Mouse (Mus musculus) C2C12 (cell line): ENCODE data around the gene Gm37240. TPM values are rescaled to one million over a fixed set of nuclear protein-coding genes. Genes with fewer than 3 reads are reported as not detected.

Experiments
- H3K27me3 ChIP-seq: one replicate; pipeline ENCODE4 v1.6.1; 2011; ENCODE audit not compliant: control insufficient read depth, insufficient read depth, insufficient read length
- H3K36me3 ChIP-seq: one replicate; pipeline ENCODE4 v1.6.1; 2011; ENCODE audit not compliant: control insufficient read depth, insufficient read depth
- H3K4me3 ChIP-seq: one replicate; pipeline ENCODE4 v1.5.1; 2011; ENCODE audit warnings: mild to moderate bottlenecking, control low read depth; ENCODE audit not compliant: poor library complexity, insufficient read depth, severe bottlenecking
- H3K79me2 ChIP-seq: one replicate; pipeline ENCODE4 v1.6.1; 2011; ENCODE audit not compliant: control insufficient read depth, insufficient read depth
- H3K79me3 ChIP-seq: one replicate; pipeline ENCODE4 v1.6.1; 2011; ENCODE audit warnings: low read depth, control low read depth
- H3ac ChIP-seq: one replicate; pipeline ENCODE3; 2011; ENCODE audit warnings: low read depth; ENCODE audit not compliant: control insufficient read depth, insufficient read length
- CEBPB ChIP-seq: IDR thresholded peaks from one replicate; pipeline ENCODE4 v1.6.1; 2011; ENCODE audit warnings: low read depth, mild to moderate bottlenecking, control low read depth, moderate library complexity
- CTCF ChIP-seq: IDR thresholded peaks from one replicate; pipeline ENCODE4 v1.5.1; 2011; ENCODE audit not compliant: control insufficient read depth, insufficient read depth, insufficient read length
- FOSL1 ChIP-seq: IDR thresholded peaks from one replicate; pipeline ENCODE4 v1.8.0; 2011; ENCODE audit warnings: mild to moderate bottlenecking, low read length; ENCODE audit not compliant: poor library complexity, insufficient read depth, severe bottlenecking
- MAX ChIP-seq: IDR thresholded peaks from one replicate; pipeline ENCODE4 v1.6.1; 2011; ENCODE audit warnings: mild to moderate bottlenecking, control low read depth
- MYOD1 ChIP-seq: IDR thresholded peaks from one replicate; pipeline ENCODE4 v1.6.1; 2011; ENCODE audit warnings: low read depth; ENCODE audit not compliant: control insufficient read depth, insufficient read length
- MYOG ChIP-seq: IDR thresholded peaks from one replicate; pipeline ENCODE4 v1.6.1; 2011; ENCODE audit not compliant: control insufficient read depth, insufficient read length; ENCODE audit errors: extremely low read depth
- USF1 ChIP-seq: IDR thresholded peaks from one replicate; pipeline ENCODE4 v1.6.1; 2011; ENCODE audit warnings: low read depth, mild to moderate bottlenecking, control low read depth, moderate library complexity
- polyA plus RNA-seq: library from polyadenylated mRNA; unstranded; fragments of >200 nt; fragmentation: generic; extraction: Trizol; gene quantifications from one replicate; pipeline ENCODE4 v1.2.1, GENCODE M21; 2012; ENCODE audit warnings: missing spikeins

Gm37240 gene
- polyA plus RNA-seq, 1 experiment: 7.3 TPM

- Histone ChIP-seq H3K79me2 (no peaks in the 10 kb centered on the region), H3K36me3 (no peaks in the 10 kb centered on the region), H3K4me3 (no peak overlapping the region), H3K27me3 (peaks cover 21% of the 10 kb centered on the region), H3K79me3 (no peaks in the 10 kb centered on the region), H3ac (no peak overlapping the region)
- no peak for TF ChIP-seq FOSL1
- TF ChIP-seq MYOD1: no peak
These were observed 1194.6 kb downstream of the Gm37240 start for GRCm38 (mm10) chr3:84692647-84693199.

GRCm38 (mm10) chr3:84690091-84690771 is 1197.1 kb downstream of the Gm37240 start:
- Histone ChIP-seq H3K4me3 (no peak overlapping the region), H3ac (no peak overlapping the region), H3K27me3 (peaks cover 21% of the 10 kb centered on the region), H3K79me3 (no peaks in the 10 kb centered on the region), H3K36me3 (no peaks in the 10 kb centered on the region), H3K79me2 (no peaks in the 10 kb centered on the region)
- TF ChIP-seq CEBPB (no peak), MAX (no peak), CTCF (no peak), MYOD1 (no peak), USF1 (no peak), MYOG (no peak), FOSL1 (no peak)

- no peaks in the 10 kb centered on the region for H3K79me2 ChIP-seq
- no peak overlapping the region for H3ac ChIP-seq
- H3K4me3 ChIP-seq: no peak overlapping the region
- no peaks in the 10 kb centered on the region for H3K36me3 ChIP-seq
- no peaks in the 10 kb centered on the region for H3K79me3 ChIP-seq
- peaks cover 21% of the 10 kb centered on the region for H3K27me3 ChIP-seq
- TF ChIP-seq CTCF (no peak), USF1 (no peak), MYOG (no peak), MYOD1 (no peak), MAX (no peak), FOSL1 (no peak), CEBPB (no peak)
These were observed 1197.7 kb downstream of the Gm37240 start for GRCm38 (mm10) chr3:84689656-84690055.

- Histone ChIP-seq H3K27me3 (peaks cover 21% of the 10 kb centered on the region), H3ac (no peak overlapping the region), H3K79me3 (no peaks in the 10 kb centered on the region), H3K4me3 (no peak overlapping the region), H3K36me3 (no peaks in the 10 kb centered on the region), H3K79me2 (no peaks in the 10 kb centered on the region)
- TF ChIP-seq USF1: no peak
- TF ChIP-seq CTCF: no peak
- TF ChIP-seq MYOG: no peak
- TF ChIP-seq MAX: no peak
- no peak for TF ChIP-seq FOSL1
- TF ChIP-seq MYOD1: no peak
- TF ChIP-seq CEBPB: no peak
These were observed 1199.1 kb downstream of the Gm37240 start for GRCm38 (mm10) chr3:84688176-84688575.

DNA sequence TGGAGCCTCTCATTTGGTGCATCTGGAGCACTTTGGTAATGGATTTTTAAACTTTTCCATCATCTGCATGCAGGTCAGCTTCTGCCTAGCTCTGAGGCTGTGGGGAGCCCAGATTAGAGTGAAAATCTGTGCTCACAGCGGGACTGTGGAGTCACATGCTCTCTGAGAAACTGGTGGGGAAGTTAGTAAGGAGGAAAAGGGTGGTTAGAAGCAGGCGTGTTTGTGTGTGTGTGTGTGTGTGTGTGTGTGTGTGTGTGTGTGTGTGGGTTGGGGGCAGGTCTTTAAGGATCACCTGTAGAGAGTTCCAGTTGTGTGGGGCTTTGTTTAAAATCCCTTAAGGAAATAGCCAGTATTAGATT is 1199.9 kb downstream of the Gm37240 start:
- H3K79me3 ChIP-seq: no peaks in the 10 kb centered on the region
- H3K36me3 ChIP-seq: no peaks in the 10 kb centered on the region

More for the DNA sequence above, 1199.9 kb downstream of the Gm37240 start:
- Histone ChIP-seq H3K27me3 (peaks cover 21% of the 10 kb centered on the region), H3K4me3 (no peak overlapping the region), H3K79me2 (no peaks in the 10 kb centered on the region), H3ac (no peak overlapping the region)
- TF ChIP-seq MYOG (no peak), USF1 (no peak), MAX (no peak), CTCF (no peak), CEBPB (no peak), MYOD1 (no peak)
